Mouse (Mus musculus) embryonic facial prominence, embryonic 11.5 days (tissue): ENCODE data around the gene Rdh19. TPM values are rescaled to one million over a fixed set of nuclear protein-coding genes. Genes with fewer than 3 reads are reported as not detected.

Experiments used
- ATAC-seq: fragments of 200-750 bp; cut with Nextera tagmentation; replicated peaks from 2 replicates; pipeline ENCODE4 v1.8.0; 2017; ENCODE audit warnings: low read depth; ENCODE audit not compliant: insufficient number of reproducible peaks, low FRiP score, low TSS enrichment
- DNase-seq: peaks from one replicate; pipeline ENCODE4 v3.0.0-alpha.2; 2015; ENCODE audit warnings: low spot score
- H3K27ac ChIP-seq: fragments of 300-500 bp; sonication (generic); replicated peaks from 2 replicates; pipeline ENCODE4 v1.5.1; 2014; ENCODE audit warnings: mild to moderate bottlenecking, low read depth, low read length, control low read depth
- H3K27me3 ChIP-seq: fragments of 300-500 bp; sonication (generic); 2 replicates; pipeline ENCODE4 v1.6.1; 2014; ENCODE audit warnings: mild to moderate bottlenecking, low read length, moderate library complexity, mixed read lengths; ENCODE audit not compliant: control insufficient read depth, insufficient read depth
- H3K36me3 ChIP-seq: fragments of 300-500 bp; sonication (generic); replicated peaks from 2 replicates; pipeline ENCODE4 v1.6.1; 2014; ENCODE audit warnings: low read depth, mild to moderate bottlenecking, low read length, moderate library complexity, mixed read lengths; ENCODE audit not compliant: control insufficient read depth, insufficient read depth
- H3K4me1 ChIP-seq: fragments of 300-500 bp; sonication (generic); 2 replicates; pipeline ENCODE4 v1.6.1; 2014; ENCODE audit warnings: low read length, mixed read lengths; ENCODE audit not compliant: control insufficient read depth, insufficient read depth
- H3K4me2 ChIP-seq: fragments of 300-500 bp; sonication (generic); 2 replicates; pipeline ENCODE4 v1.6.1; 2014; ENCODE audit warnings: low read depth, mild to moderate bottlenecking, control low read depth, low read length, moderate library complexity
- H3K4me3 ChIP-seq: fragments of 300-500 bp; sonication (generic); 2 replicates; pipeline ENCODE4 v1.5.1; 2014; ENCODE audit warnings: low read depth, low read length, control low read depth
- H3K9ac ChIP-seq: fragments of 300-500 bp; sonication (generic); replicated peaks from 2 replicates; pipeline ENCODE4 v1.6.1; 2014; ENCODE audit warnings: mild to moderate bottlenecking, control low read depth, low read length
- H3K9me3 ChIP-seq: fragments of 300-500 bp; sonication (generic); replicated peaks from 2 replicates; pipeline ENCODE4 v1.6.1; 2016; ENCODE audit warnings: mild to moderate bottlenecking, low read length, inconsistent platforms, mixed read lengths; ENCODE audit not compliant: control insufficient read depth
- whole genome bisulfite sequencing: fragments of 180-500 bp; shearing (Covaris S2); extraction: QIAGEN DNeasy Blood & Tissue Kit; methylation state at CpG from one replicate; pipeline ENCODE4 v1.1.7; 2014; 5-methylcytosine and 5-hydroxymethylcytosine counted together
- polyA plus RNA-seq: library from polyadenylated mRNA; unstranded; fragments of >200 nt; fragmentation: Nextera tagmentation; extraction: Ambion mirVana; gene quantifications from 2 replicates; pipeline ENCODE4 v1.2.1, GENCODE M21; 2014

Rdh19 gene
- polyA plus RNA-seq, 1 experiment from 2014 or later: not detected

- Histone ChIP-seq H3K4me1 (no peaks in the 10 kb centered on the region), H3K36me3 (no peaks in the 10 kb centered on the region), H3K9me3 (no peaks in the 10 kb centered on the region), H3K27me3 (no peaks in the 10 kb centered on the region), H3K27ac (no peak within 1 kb of the TSS), H3K4me2 (no peak within 1 kb of the TSS), H3K9ac (no peak within 1 kb of the TSS), H3K4me3 (no peak within 1 kb of the TSS)
- DNase-seq (no peak), ATAC-seq (no peak)
- 83% methylated on average over 2 of the region's 2 CpGs for WGBS
Measured at GRCm38 (mm10) chr10:127898218-127898617, 48.5 kb downstream of the Rdh19 start, which contains the start of gene Sdr9c7. Gene Sdr9c7 (plus strand): TSS chr10:127898518.

GRCm38 (mm10) chr10:127899783-127900182 lies 50.1 kb downstream of the Rdh19 start:
- H3K4me3 ChIP-seq: no peak overlapping the region
- no peak overlapping the region for H3K4me2 ChIP-seq
- H3K27me3 ChIP-seq: no peaks in the 10 kb centered on the region
- no peaks in the 10 kb centered on the region for H3K4me1 ChIP-seq
- no peaks in the 10 kb centered on the region for H3K9me3 ChIP-seq
- no peaks in the 10 kb centered on the region for H3K36me3 ChIP-seq
- ATAC-seq: no peak
- H3K9ac ChIP-seq: no peak overlapping the region
- 73% methylated on average over 5 of the region's 5 CpGs for WGBS
- DNase-seq: no peak
- H3K27ac ChIP-seq: no peak overlapping the region

GRCm38 (mm10) chr10:127901751-127902150 lies 52.0 kb downstream of the Rdh19 start:
- no peak overlapping the region for H3K9ac ChIP-seq
- H3K36me3 ChIP-seq: no peaks in the 10 kb centered on the region
- DNase-seq (no peak), ATAC-seq (no peak)
- no peak overlapping the region for H3K4me3 ChIP-seq
- H3K9me3 ChIP-seq: no peaks in the 10 kb centered on the region
- 80% methylated on average over 4 of the region's 4 CpGs for WGBS
- no peaks in the 10 kb centered on the region for H3K27me3 ChIP-seq
- no peak overlapping the region for H3K27ac ChIP-seq
- H3K4me2 ChIP-seq: no peak overlapping the region
- no peaks in the 10 kb centered on the region for H3K4me1 ChIP-seq

GRCm38 (mm10) chr10:127903116-127903515 lies 53.4 kb downstream of the Rdh19 start:
- no peak overlapping the region for H3K4me3 ChIP-seq
- no peak for ATAC-seq
- WGBS: 56% methylated on average over 1 of the region's 1 CpGs
- H3K27ac ChIP-seq: no peak overlapping the region
- no peaks in the 10 kb centered on the region for H3K36me3 ChIP-seq
- DNase-seq: no peak
- H3K4me2 ChIP-seq: no peak overlapping the region
- H3K27me3 ChIP-seq: no peaks in the 10 kb centered on the region
- no peaks in the 10 kb centered on the region for H3K4me1 ChIP-seq
- no peaks in the 10 kb centered on the region for H3K9me3 ChIP-seq
- no peak overlapping the region for H3K9ac ChIP-seq

- Histone ChIP-seq H3K4me2 (no peak overlapping the region), H3K4me3 (no peak overlapping the region), H3K9me3 (no peaks in the 10 kb centered on the region), H3K36me3 (no peaks in the 10 kb centered on the region), H3K27me3 (no peaks in the 10 kb centered on the region), H3K9ac (no peak overlapping the region), H3K27ac (no peak overlapping the region), H3K4me1 (no peaks in the 10 kb centered on the region)
- WGBS: 78% methylated on average over 7 of the region's 7 CpGs
- DNase-seq: no peak
- no peak for ATAC-seq
Measured at GRCm38 (mm10) chr10:127904718-127905446, 55.2 kb downstream of the Rdh19 start.

GRCm38 (mm10) chr10:127906138-127906537 lies 56.4 kb downstream of the Rdh19 start:
- Histone ChIP-seq H3K4me1 (no peaks in the 10 kb centered on the region), H3K9me3 (no peaks in the 10 kb centered on the region), H3K27ac (no peak overlapping the region), H3K27me3 (no peaks in the 10 kb centered on the region), H3K4me3 (no peak overlapping the region), H3K9ac (no peak overlapping the region), H3K36me3 (no peaks in the 10 kb centered on the region), H3K4me2 (no peak overlapping the region)
- DNase-seq (no peak), ATAC-seq (no peak)
- WGBS: 67% methylated on average over 2 of the region's 2 CpGs

GRCm38 (mm10) chr10:127907386-127907951 lies 57.7 kb downstream of the Rdh19 start:
- no peak for ATAC-seq
- no peak overlapping the region for H3K27ac ChIP-seq

More at GRCm38 (mm10) chr10:127907386-127907951, 57.7 kb downstream of the Rdh19 start:
- Histone ChIP-seq H3K4me2 (no peak overlapping the region), H3K36me3 (no peaks in the 10 kb centered on the region), H3K9ac (no peak overlapping the region), H3K4me3 (no peak overlapping the region), H3K4me1 (no peaks in the 10 kb centered on the region), H3K9me3 (no peaks in the 10 kb centered on the region), H3K27me3 (no peaks in the 10 kb centered on the region)
- no peak for DNase-seq
